Mouse (Mus musculus): Measurements from ENCODE around the gene Timeless. TPM values are rescaled to one million over a fixed set of nuclear protein-coding genes. Genes with fewer than 3 reads are reported as not detected.

Gene Timeless
- polyA plus RNA-seq, 1 experiment, result 4.8 TPM

DNA sequence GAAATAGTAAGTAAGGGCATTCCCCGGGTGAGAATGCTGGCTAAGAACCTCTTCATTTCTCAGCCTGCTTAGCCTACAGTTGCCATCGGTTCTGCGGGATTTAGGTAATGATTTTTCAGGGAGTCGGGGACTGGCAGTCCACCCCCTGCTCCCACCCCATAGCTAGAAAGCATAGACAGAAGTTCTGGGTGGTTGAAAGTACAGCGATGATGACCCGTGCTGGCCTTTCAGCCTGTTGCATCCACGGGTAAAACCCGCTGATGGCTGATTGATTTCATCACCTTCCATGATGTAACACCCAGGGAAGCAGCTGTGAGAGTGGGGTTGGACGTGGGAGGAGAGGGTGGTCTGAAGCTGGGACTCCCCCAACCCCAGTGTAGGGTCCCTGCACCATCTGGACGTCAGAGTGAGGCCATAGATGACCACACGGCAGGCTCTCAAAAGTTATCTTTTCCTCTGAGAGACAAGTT is 66.9 kb downstream of the Timeless start, which contains the start of gene Il23a:
Gene Il23a, minus strand, starts transcription at position 51 of the 470 bp plus-strand sequence.
- WGBS, result 82% methylated on average over 11 of the region's 11 CpGs
- H3K36me3 ChIP-seq (ENCODE audit: control insufficient read depth, insufficient read depth, low read length), result no peaks in the 10 kb centered on the region
- H3K27ac ChIP-seq (ENCODE audit: insufficient read depth, low read length), result no peak within 1 kb of the TSS
- no peak for TF ChIP-seq CTCF (IDR thresholded peaks at IDR 0.05; ENCODE audit: extremely low read depth, insufficient read depth, insufficient read length, insufficient replicate concordance)
- no peak for TF ChIP-seq POLR2A (IDR thresholded peaks at IDR 0.05; ENCODE audit: low read depth, low read length)
- no peaks in the 10 kb centered on the region for H3K27me3 ChIP-seq (ENCODE audit: control insufficient read depth, insufficient read depth, low read length)
- DNase-seq (ENCODE audit: low read depth in 1 of 2, low spot score in 2 of 2), result no peak
- peaks cover under 1% of the 10 kb centered on the region; the same call in 1 of the 2 replicates for H3K4me1 ChIP-seq (ENCODE audit: control insufficient read depth, insufficient read depth, insufficient read length)
- no peak within 1 kb of the TSS for H3K4me3 ChIP-seq (ENCODE audit: extremely low read depth, insufficient read depth, insufficient read length)

DNA sequence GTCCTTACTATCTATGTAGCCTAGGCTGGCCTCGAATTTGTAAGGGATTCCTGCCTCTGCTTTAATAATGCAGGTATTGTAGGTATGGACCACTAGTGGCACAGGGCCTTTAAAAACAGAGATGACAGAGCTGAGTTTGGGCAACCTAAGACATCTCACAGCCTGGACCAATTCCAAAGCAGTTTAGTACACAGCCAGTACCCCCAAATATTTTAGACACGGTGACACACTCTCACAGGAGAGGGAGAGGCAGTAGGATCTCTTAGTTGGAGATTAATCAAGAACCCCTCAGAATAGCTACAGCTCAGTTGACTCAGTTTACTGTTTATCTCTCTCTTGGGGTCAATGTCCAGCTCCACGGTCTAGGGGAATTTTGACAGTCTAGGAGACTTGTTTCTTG is 70.5 kb downstream of the Timeless start:
- peak overlapping the region; percentile 88; the same call in 1 of the 2 replicates for H3K27ac ChIP-seq (ENCODE audit: insufficient read depth, low read length)
- TF ChIP-seq POLR2A (IDR thresholded peaks at IDR 0.05; ENCODE audit: low read depth, low read length) (no peak), CTCF (IDR thresholded peaks at IDR 0.05; ENCODE audit: extremely low read depth, insufficient read depth, insufficient read length, insufficient replicate concordance) (no peak)
- WGBS, result 23% methylated on average over 3 of the region's 3 CpGs
- H3K4me3 ChIP-seq (ENCODE audit: extremely low read depth, insufficient read depth, insufficient read length), result peak overlapping the region; percentile 74; the same call in 1 of the 2 replicates
- peaks cover 6% of the 10 kb centered on the region; the same call in 1 of the 2 replicates for H3K4me1 ChIP-seq (ENCODE audit: control insufficient read depth, insufficient read depth, insufficient read length)
- no peak for DNase-seq (ENCODE audit: low read depth in 1 of 2, low spot score in 2 of 2)
- no peaks in the 10 kb centered on the region for H3K27me3 ChIP-seq (ENCODE audit: control insufficient read depth, insufficient read depth, low read length)
- H3K36me3 ChIP-seq (ENCODE audit: control insufficient read depth, insufficient read depth, low read length), result no peaks in the 10 kb centered on the region

Other genes with a start within 250 kb of the Timeless start
- not detected in 2 replicates for gene Hsd17b6, start 224.5 kb upstream of the Timeless start, polyA plus RNA-seq (2012; rRNA removed)
- gene Prim1, start 216.9 kb upstream of the Timeless start, polyA plus RNA-seq (2012; rRNA removed), result 3.9 and 4.2 TPM in 2 replicates
- gene Naca, start 196.5 kb upstream of the Timeless start, polyA plus RNA-seq (2012; rRNA removed), result 124 and 171 TPM in 2 replicates
- gene Ptges3, start 173.1 kb upstream of the Timeless start, polyA plus RNA-seq (2012; rRNA removed), result 20.2 and 59.3 TPM in 2 replicates
- gene Atp5b, start 148.8 kb upstream of the Timeless start, polyA plus RNA-seq (2012; rRNA removed), result 803 and 1,529 TPM in 2 replicates
- gene Baz2a, start 140.5 kb upstream of the Timeless start, polyA plus RNA-seq (2012; rRNA removed), result 39.0 and 43.3 TPM in 2 replicates
- 30.0 and 37.0 TPM in 2 replicates for gene Rbms2, start 51.8 kb upstream of the Timeless start, polyA plus RNA-seq (2012; rRNA removed)
- gene Gls2, start 37.6 kb upstream of the Timeless start, polyA plus RNA-seq (2012; rRNA removed), result 4.7 and 6.6 TPM in 2 replicates
- 6.0 and 7.6 TPM in 2 replicates for gene Spryd4, start 20.3 kb upstream of the Timeless start, polyA plus RNA-seq (2012; rRNA removed)
- gene Mip, start 6.2 kb upstream of the Timeless start, polyA plus RNA-seq (2012; rRNA removed), result 0.08 TPM in 1 of 2 replicates, not detected in the other
- gene Apon, start 22.0 kb downstream of the Timeless start, polyA plus RNA-seq (2012; rRNA removed), result 0.06 and 0.20 TPM in 2 replicates
- 1.0 and 1.4 TPM in 2 replicates for gene Apof, start 36.6 kb downstream of the Timeless start, polyA plus RNA-seq (2012; rRNA removed)
- 34.6 and 42.1 TPM in 2 replicates for gene Stat2, start 38.5 kb downstream of the Timeless start, polyA plus RNA-seq (2012; rRNA removed)
- gene Il23a, start 66.7 kb downstream of the Timeless start, polyA plus RNA-seq (2012; rRNA removed), result not detected in 2 replicates
- 25.7 and 30.6 TPM in 2 replicates for gene Pan2, start 71.3 kb downstream of the Timeless start, polyA plus RNA-seq (2012; rRNA removed)
- gene Cnpy2, start 90.4 kb downstream of the Timeless start, polyA plus RNA-seq (2012; rRNA removed), result 15.9 and 17.2 TPM in 2 replicates
- gene Cs, start 105.7 kb downstream of the Timeless start, polyA plus RNA-seq (2012; rRNA removed), result 70.4 and 89.2 TPM in 2 replicates
- gene Coq10a, start 136.9 kb downstream of the Timeless start, polyA plus RNA-seq (2012; rRNA removed), result 32.1 and 63.8 TPM in 2 replicates
- 31.1 and 36.9 TPM in 2 replicates for gene Ankrd52, start 145.1 kb downstream of the Timeless start, polyA plus RNA-seq (2012; rRNA removed)
- gene Slc39a5, start 169.2 kb downstream of the Timeless start, polyA plus RNA-seq (2012; rRNA removed), result 15.2 and 17.1 TPM in 2 replicates
- gene Nabp2, start 179.4 kb downstream of the Timeless start, polyA plus RNA-seq (2012; rRNA removed), result 19.8 and 21.2 TPM in 2 replicates
- 24.1 and 29.4 TPM in 2 replicates for gene Rnf41, start 179.6 kb downstream of the Timeless start, polyA plus RNA-seq (2012; rRNA removed)
- gene Smarcc2, start 227.2 kb downstream of the Timeless start, polyA plus RNA-seq (2012; rRNA removed), result 67.8 and 84.5 TPM in 2 replicates